Comparison of ENCODE assay signal across 8 mouse cellular contexts in the genomic region with DNA sequence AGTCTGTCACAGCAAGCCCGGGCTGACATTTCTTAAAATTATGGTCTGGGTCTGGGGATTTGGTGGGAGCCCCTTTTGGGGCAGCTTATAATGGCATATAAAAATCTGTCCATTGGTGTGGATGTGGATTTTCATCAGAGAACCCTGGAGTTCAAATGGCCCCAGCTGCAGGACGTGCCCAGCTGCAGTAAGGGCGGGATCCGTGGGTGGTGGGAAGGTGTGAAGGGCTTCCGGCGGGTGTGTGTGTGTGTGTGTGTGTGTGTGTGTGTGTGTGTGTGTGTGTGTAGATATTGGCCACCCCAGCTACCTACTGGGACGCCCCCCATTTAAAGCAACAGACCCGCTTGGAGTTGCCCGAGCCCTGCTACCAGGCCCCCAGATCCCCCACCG. TPM values are rescaled to one million over a fixed set of nuclear protein-coding genes. Genes with fewer than 3 reads are reported as not detected.
DNase-seq lines count a peak whose midpoint lies in the region; ATAC-seq and TF ChIP-seq lines count a peak whose summit lies in the region.

No protein-coding gene starts in this region.

- H3K9ac ChIP-seq in embryonic facial prominence, embryonic 11.5 days (replicated peaks; ENCODE audit: low read length), result peak overlapping the region; percentile 76
- peak overlapping the region; percentile 81 for H3K9ac ChIP-seq in intestine, embryonic 16.5 days (ENCODE audit: low read depth, low read length)

- DNase-seq in layer of hippocampus, adult 2 months (ENCODE audit: low spot score in 2 of 2), result no peak
- no peak for DNase-seq in layer of hippocampus, postnatal 36 days
- no peak for DNase-seq in embryonic facial prominence, embryonic 11.5 days (ENCODE audit: low spot score)
- DNase-seq in natural killer cell, adult 2 months (ENCODE audit: low spot score in 2 of 2), result peak; percentile 72 to 83
- DNase-seq in urinary bladder, adult 2 months (ENCODE audit: low spot score), result no peak
- DNase-seq in cerebellum, adult 8-10 months, result no peak
- no peak for DNase-seq in kidney, adult 8-10 months

- H3K4me3 ChIP-seq in layer of hippocampus, adult 2 months, result peak overlapping the region; percentile 92
- peak overlapping the region; percentile 29 for H3K4me3 ChIP-seq in embryonic facial prominence, embryonic 11.5 days (ENCODE audit: low read depth, low read length)
- peak overlapping the region; percentile 64 for H3K4me3 ChIP-seq in intestine, embryonic 16.5 days (ENCODE audit: low read length)

- peak overlapping the region; percentile 96 for H3K27ac ChIP-seq in layer of hippocampus, adult 2 months
- H3K27ac ChIP-seq in embryonic facial prominence, embryonic 11.5 days (replicated peaks; ENCODE audit: low read depth, low read length), result peak overlapping the region; percentile 99
- peak overlapping the region; percentile 99 for H3K27ac ChIP-seq in intestine, embryonic 16.5 days (ENCODE audit: low read length)

- no peaks in the 10 kb centered on the region for H3K27me3 ChIP-seq in embryonic facial prominence, embryonic 11.5 days (ENCODE audit: control insufficient read depth, insufficient read depth, low read length)
- no peaks in the 10 kb centered on the region for H3K27me3 ChIP-seq in intestine, embryonic 16.5 days (replicated peaks; ENCODE audit: control insufficient read depth, insufficient read depth, low read length)

- no peaks in the 10 kb centered on the region for H3K9me3 ChIP-seq in embryonic facial prominence, embryonic 11.5 days (replicated peaks; ENCODE audit: control insufficient read depth, low read length)
- H3K9me3 ChIP-seq in intestine, embryonic 16.5 days (ENCODE audit: control insufficient read depth, low read length), result no peaks in the 10 kb centered on the region

- H3K4me2 ChIP-seq in embryonic facial prominence, embryonic 11.5 days (ENCODE audit: low read depth, low read length), result peak overlapping the region; percentile 92
- H3K4me2 ChIP-seq in intestine, embryonic 16.5 days (ENCODE audit: low read depth, low read length), result peak overlapping the region; percentile 94

- 2% methylated on average over 10 of the region's 10 CpGs for WGBS in embryonic facial prominence, embryonic 11.5 days
- 1% methylated on average over 10 of the region's 10 CpGs for WGBS in intestine, embryonic 16.5 days

- ATAC-seq in embryonic facial prominence, embryonic 11.5 days (replicated peaks; ENCODE audit: insufficient number of reproducible peaks, low FRiP score, low TSS enrichment, low read depth), result no peak
- peak; percentile 5; the same call in 1 of the 2 replicates for ATAC-seq in intestine, embryonic 16.5 days

- TF ChIP-seq CTCF in layer of hippocampus, adult 2 months (conservative IDR thresholded peaks at IDR 0.05), result no peak

- no peaks in the 10 kb centered on the region for H3K36me3 ChIP-seq in embryonic facial prominence, embryonic 11.5 days (replicated peaks; ENCODE audit: control insufficient read depth, insufficient read depth, low read depth, low read length)
- H3K36me3 ChIP-seq in intestine, embryonic 16.5 days (ENCODE audit: control insufficient read depth, insufficient read depth, low read length), result no peaks in the 10 kb centered on the region

- H3K4me1 ChIP-seq in embryonic facial prominence, embryonic 11.5 days (ENCODE audit: control insufficient read depth, insufficient read depth, low read length), result no peaks in the 10 kb centered on the region; the same call in none of the 2 replicates
- peaks cover 34% of the 10 kb centered on the region for H3K4me1 ChIP-seq in intestine, embryonic 16.5 days (ENCODE audit: control insufficient read depth, insufficient read depth, low read length)

RNA-seq across cellular contexts. Expression of a gene that starts 1.2 kb away (rescaled TPM):
- total RNA-seq in layer of hippocampus, adult 2 months (2021), result 10 to 100 TPM; 97.6 to 98.3 TPM
- 100 to 1,000 TPM in 1 of 2 experiments, 10 to 100 TPM in 1; 94.5 to 109 TPM for total RNA-seq in layer of hippocampus, postnatal 36 days (2021)
- polyA plus RNA-seq in embryonic facial prominence, embryonic 11.5 days (2014; fragmentation: Nextera tagmentation; extraction: Ambion mirVana), result 583 and 606 TPM in 2 replicates
- polyA plus RNA-seq in intestine, embryonic 16.5 days (2015; fragmentation: Nextera tagmentation; extraction: Ambion mirVana), result 333 and 353 TPM in 2 replicates
- 313 and 327 TPM in 2 replicates for polyA plus RNA-seq in urinary bladder, adult 2 months (2012; rRNA removed)

Comparison
In these comparisons a context has a peak if more than half of its experiments do, and no peak if none do; other contexts are left out.
1. DNase-seq: peak in natural killer cell, adult 2 months (2 of 2); none in layer of hippocampus, adult 2 months (0 of 2), layer of hippocampus, postnatal 36 days (0 of 2), embryonic facial prominence, embryonic 11.5 days (single experiment), urinary bladder, adult 2 months (single experiment), cerebellum, adult 8-10 months (single experiment) and kidney, adult 8-10 months (0 of 2).
2. H3K4me3 ChIP-seq: peak in every context shown above with its lines; median percentile 92 in layer of hippocampus, adult 2 months; 64 in intestine, embryonic 16.5 days; 29 in embryonic facial prominence, embryonic 11.5 days.
3. Peak in every context shown above with its lines, with median percentiles within 50 percentile points of each other: H3K27ac ChIP-seq.